Mouse (Mus musculus) small intestine, adult 2 months (tissue): ENCODE measurements around the gene Gm428.

Experiments used
- CTCF ChIP-seq: fragments of 200-500 bp; IDR thresholded peaks from 2 replicates; pipeline ENCODE4 v1.5.1; 2012; ENCODE audit warnings: low read depth, mild to moderate bottlenecking, control low read depth, inconsistent platforms, low read length, moderate library complexity, mixed read lengths; ENCODE audit not compliant: insufficient replicate concordance, insufficient read length; ENCODE audit errors: extremely low read depth
- POLR2A ChIP-seq: fragments of 200-500 bp; IDR thresholded peaks from 2 replicates; pipeline ENCODE4 v1.6.1; 2012; ENCODE audit warnings: low read depth, mild to moderate bottlenecking, control low read depth, inconsistent platforms, low read length, moderate library complexity

- TF ChIP-seq POLR2A, result no peak
- TF ChIP-seq CTCF, result no peak
These were observed 35.4 kb downstream of the Gm428 start for GRCm38 (mm10) chr4:73718761-73719160.
